Mouse (Mus musculus) layer of hippocampus, postnatal 36 days (tissue): ENCODE data around the gene Olfr455. TPM values are rescaled to one million over a fixed set of nuclear protein-coding genes. Genes with fewer than 3 reads are reported as not detected.

Experiments used
- DNase-seq, 2 experiments: peaks; one replicate each; pipeline ENCODE4 v3.0.0; 2022
- total RNA-seq, 2 experiments: library from RNA; stranded (reverse); gene quantifications; 2 replicates each; pipeline ENCODE4 v1.2.3; 2021

The Olfr455 gene
- total RNA-seq, 2 experiments from 2014 or later = not detected

DNA sequence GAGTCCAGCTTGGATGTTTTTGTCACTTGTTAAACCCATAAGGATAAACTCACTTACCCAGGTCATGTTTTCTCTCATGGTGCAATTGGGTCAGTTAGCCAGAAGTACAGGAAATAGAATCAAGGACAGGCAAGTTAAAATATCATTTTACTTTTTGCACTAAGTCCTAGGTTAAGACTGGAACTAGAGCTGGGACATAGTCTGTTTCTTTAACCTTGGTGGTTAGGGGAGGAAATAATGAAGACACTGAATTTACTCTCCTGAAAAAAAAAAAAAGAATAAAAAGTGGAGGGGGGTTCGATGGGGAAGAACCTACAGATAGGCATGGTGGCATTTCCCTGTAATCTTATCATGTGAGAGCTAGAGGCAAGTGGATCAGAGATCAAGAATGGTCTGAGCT is 60.3 kb downstream of the Olfr455 start, which contains the start of gene Olfr456:
Gene Olfr456 (minus strand): TSS at position 101 of the 400 bp plus-strand sequence.
- DNase-seq = no peak

Other genes starting within 250 kb of the Olfr455 start
- gene Fam131b, start 222.9 kb downstream of the Olfr455 start, total RNA-seq = 10 to 100 TPM; 76.2 to 77.0 TPM
- gene Zyx, start 198.0 kb downstream of the Olfr455 start, total RNA-seq = 10 to 100 TPM; 42.8 to 45.0 TPM
- gene Epha1, start 174.3 kb downstream of the Olfr455 start, total RNA-seq = under 1 TPM in 1 of 2 experiments, not detected in 1; 0.15 TPM
- gene Tas2r143, start 147.3 kb downstream of the Olfr455 start, total RNA-seq = under 1 TPM in 1 of 2 experiments, not detected in 1; 0.40 TPM
- gene Tas2r135, start 142.2 kb downstream of the Olfr455 start, total RNA-seq = not detected
- not detected for gene Tas2r126, start 113.1 kb downstream of the Olfr455 start, total RNA-seq
- gene Olfr458, start 82.4 kb downstream of the Olfr455 start, total RNA-seq = not detected
- not detected for gene Olfr457, start 71.3 kb downstream of the Olfr455 start, total RNA-seq
- not detected for gene Olfr456, start 60.4 kb downstream of the Olfr455 start, total RNA-seq
- gene Tcaf3, start 50.1 kb upstream of the Olfr455 start, total RNA-seq = not detected
- gene Tcaf2, start 97.7 kb upstream of the Olfr455 start, total RNA-seq = under 1 TPM; 0.56 to 0.62 TPM
- 100 to 1,000 TPM; 221 to 227 TPM for gene Tcaf1, start 162.5 kb upstream of the Olfr455 start, total RNA-seq
- gene Olfr453, start 191.8 kb upstream of the Olfr455 start, total RNA-seq = not detected
- not detected for gene Olfr38, start 208.8 kb upstream of the Olfr455 start, total RNA-seq
- not detected for gene Olfr452, start 237.5 kb upstream of the Olfr455 start, total RNA-seq